Mouse (Mus musculus): ENCODE data around the gene Actr10. TPM values are rescaled to one million over a fixed set of nuclear protein-coding genes. Genes with fewer than 3 reads are reported as not detected.

The Actr10 gene
- polyA plus RNA-seq, 1 experiment from 2014 or later, result 261 TPM

- Histone ChIP-seq H3K9ac (ENCODE audit: low read length) (no peak overlapping the region), H3K27ac (ENCODE audit: low read depth, low read length) (no peak overlapping the region), H3K4me2 (ENCODE audit: low read depth, low read length, severe bottlenecking) (no peak overlapping the region), H3K9me3 (ENCODE audit: control insufficient read depth, low read length) (no peaks in the 10 kb centered on the region), H3K4me3 (ENCODE audit: low read depth, low read length) (no peak overlapping the region), H3K27me3 (ENCODE audit: control insufficient read depth, insufficient read depth, low read length) (no peaks in the 10 kb centered on the region), H3K4me1 (replicated peaks; ENCODE audit: control insufficient read depth, insufficient read depth, low read length) (no peaks in the 10 kb centered on the region), H3K36me3 (ENCODE audit: control insufficient read depth, insufficient read depth, low read length) (peaks cover 3% of the 10 kb centered on the region; the same call in 1 of the 2 replicates)
- DNase-seq (ENCODE audit: low spot score) (no peak), ATAC-seq (replicated peaks; ENCODE audit: low FRiP score) (no peak)
- 82% methylated on average over 5 of the region's 5 CpGs for WGBS
These were observed 61.8 kb downstream of the Actr10 start for GRCm38 (mm10) chr12:70999423-70999903.

DNA sequence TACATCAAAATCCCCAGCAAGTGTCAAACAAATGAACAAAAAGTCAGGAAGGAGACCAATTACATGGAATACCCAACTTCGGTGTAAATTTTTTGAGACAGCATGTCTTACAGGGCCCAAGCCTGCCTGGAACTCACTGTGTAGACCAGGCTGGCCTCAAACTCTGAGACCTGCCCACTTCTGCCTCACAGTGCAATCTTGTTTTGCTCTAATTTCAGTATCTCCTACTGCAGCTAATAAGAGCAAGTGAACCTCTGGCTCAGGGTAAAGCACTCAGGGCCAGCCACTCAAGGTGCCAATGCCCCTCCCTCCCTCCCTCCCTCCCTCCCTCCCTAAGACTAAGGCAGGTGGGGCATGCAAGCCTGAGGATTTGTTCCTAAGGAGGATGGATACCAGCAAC is 62.7 kb downstream of the Actr10 start:
- Histone ChIP-seq H3K4me3 (ENCODE audit: low read depth, low read length) (no peak overlapping the region), H3K4me1 (replicated peaks; ENCODE audit: control insufficient read depth, insufficient read depth, low read length) (no peaks in the 10 kb centered on the region), H3K9me3 (ENCODE audit: control insufficient read depth, low read length) (no peaks in the 10 kb centered on the region), H3K4me2 (ENCODE audit: low read depth, low read length, severe bottlenecking) (no peak overlapping the region), H3K9ac (ENCODE audit: low read length) (no peak overlapping the region), H3K27ac (ENCODE audit: low read depth, low read length) (no peak overlapping the region), H3K36me3 (ENCODE audit: control insufficient read depth, insufficient read depth, low read length) (peaks cover 6% of the 10 kb centered on the region; the same call in 1 of the 2 replicates), H3K27me3 (ENCODE audit: control insufficient read depth, insufficient read depth, low read length) (no peaks in the 10 kb centered on the region)
- DNase-seq (ENCODE audit: low spot score) (no peak), ATAC-seq (replicated peaks; ENCODE audit: low FRiP score) (no peak)
- 86% methylated on average over 1 of the region's 1 CpGs for WGBS

DNA sequence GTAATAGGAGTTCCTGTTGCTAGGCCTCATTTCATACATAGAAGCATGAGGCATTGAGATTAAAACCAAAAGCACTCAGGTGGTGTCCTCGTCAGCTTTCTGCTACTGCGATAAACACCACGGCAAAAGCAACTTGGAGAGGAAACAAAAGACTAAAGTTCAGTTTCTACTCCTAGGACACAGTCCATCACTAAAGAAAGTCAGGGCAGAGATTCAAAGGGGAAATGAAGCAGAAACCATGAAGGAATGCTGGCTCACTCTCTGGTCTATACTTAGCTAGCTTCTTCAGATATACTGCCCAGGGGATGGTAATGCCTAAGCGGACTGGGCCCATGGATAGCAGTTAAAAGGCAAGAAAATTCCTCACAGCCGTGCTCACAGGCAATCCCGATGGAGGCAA is 63.8 kb downstream of the Actr10 start:
- Histone ChIP-seq H3K27me3 (ENCODE audit: control insufficient read depth, insufficient read depth, low read length) (no peaks in the 10 kb centered on the region), H3K36me3 (ENCODE audit: control insufficient read depth, insufficient read depth, low read length) (peaks cover 10% of the 10 kb centered on the region; the same call in 1 of the 2 replicates), H3K4me1 (replicated peaks; ENCODE audit: control insufficient read depth, insufficient read depth, low read length) (no peaks in the 10 kb centered on the region), H3K27ac (ENCODE audit: low read depth, low read length) (no peak overlapping the region), H3K4me2 (ENCODE audit: low read depth, low read length, severe bottlenecking) (no peak overlapping the region), H3K9me3 (ENCODE audit: control insufficient read depth, low read length) (no peaks in the 10 kb centered on the region), H3K9ac (ENCODE audit: low read length) (no peak overlapping the region), H3K4me3 (ENCODE audit: low read depth, low read length) (no peak overlapping the region)
- WGBS, result 88% methylated on average over 6 of the region's 6 CpGs
- ATAC-seq (replicated peaks; ENCODE audit: low FRiP score), result no peak
- DNase-seq (ENCODE audit: low spot score), result no peak

- H3K27me3 ChIP-seq (ENCODE audit: control insufficient read depth, insufficient read depth, low read length), result no peaks in the 10 kb centered on the region
- ATAC-seq (replicated peaks; ENCODE audit: low FRiP score) (no peak), DNase-seq (ENCODE audit: low spot score) (no peak)
- 91% methylated on average over 5 of the region's 6 CpGs for WGBS
- H3K9me3 ChIP-seq (ENCODE audit: control insufficient read depth, low read length), result no peaks in the 10 kb centered on the region
- H3K4me3 ChIP-seq (ENCODE audit: low read depth, low read length), result no peak overlapping the region
- H3K4me1 ChIP-seq (replicated peaks; ENCODE audit: control insufficient read depth, insufficient read depth, low read length), result no peaks in the 10 kb centered on the region
- no peak overlapping the region for H3K27ac ChIP-seq (ENCODE audit: low read depth, low read length)
- H3K36me3 ChIP-seq (ENCODE audit: control insufficient read depth, insufficient read depth, low read length), result peaks cover 12% of the 10 kb centered on the region; the same call in 1 of the 2 replicates
- H3K9ac ChIP-seq (ENCODE audit: low read length), result no peak overlapping the region
- no peak overlapping the region for H3K4me2 ChIP-seq (ENCODE audit: low read depth, low read length, severe bottlenecking)
These were observed 66.2 kb downstream of the Actr10 start for GRCm38 (mm10) chr12:71003760-71004426.

- Histone ChIP-seq H3K9me3 (ENCODE audit: control insufficient read depth, low read length) (no peaks in the 10 kb centered on the region), H3K36me3 (ENCODE audit: control insufficient read depth, insufficient read depth, low read length) (peaks cover 12% of the 10 kb centered on the region; the same call in 1 of the 2 replicates), H3K4me2 (ENCODE audit: low read depth, low read length, severe bottlenecking) (no peak overlapping the region), H3K4me1 (replicated peaks; ENCODE audit: control insufficient read depth, insufficient read depth, low read length) (no peaks in the 10 kb centered on the region), H3K9ac (ENCODE audit: low read length) (no peak overlapping the region), H3K27me3 (ENCODE audit: control insufficient read depth, insufficient read depth, low read length) (no peaks in the 10 kb centered on the region), H3K27ac (ENCODE audit: low read depth, low read length) (no peak overlapping the region), H3K4me3 (ENCODE audit: low read depth, low read length) (no peak overlapping the region)
- 95% methylated on average over 6 of the region's 6 CpGs for WGBS
- no peak for ATAC-seq (replicated peaks; ENCODE audit: low FRiP score)
- no peak for DNase-seq (ENCODE audit: low spot score)
These were observed 68.5 kb downstream of the Actr10 start for GRCm38 (mm10) chr12:71006141-71006540.

GRCm38 (mm10) chr12:71006901-71007300 is 69.2 kb downstream of the Actr10 start:
- Histone ChIP-seq H3K4me3 (ENCODE audit: low read depth, low read length) (no peak overlapping the region), H3K4me1 (replicated peaks; ENCODE audit: control insufficient read depth, insufficient read depth, low read length) (no peaks in the 10 kb centered on the region), H3K27ac (ENCODE audit: low read depth, low read length) (no peak overlapping the region), H3K4me2 (ENCODE audit: low read depth, low read length, severe bottlenecking) (no peak overlapping the region), H3K9ac (ENCODE audit: low read length) (no peak overlapping the region), H3K9me3 (ENCODE audit: control insufficient read depth, low read length) (no peaks in the 10 kb centered on the region), H3K36me3 (ENCODE audit: control insufficient read depth, insufficient read depth, low read length) (peaks cover 12% of the 10 kb centered on the region; the same call in 1 of the 2 replicates), H3K27me3 (ENCODE audit: control insufficient read depth, insufficient read depth, low read length) (no peaks in the 10 kb centered on the region)
- WGBS, result 95% methylated on average over 7 of the region's 7 CpGs
- ATAC-seq (replicated peaks; ENCODE audit: low FRiP score) (no peak), DNase-seq (ENCODE audit: low spot score) (no peak)

GRCm38 (mm10) chr12:71009769-71010168 is 72.1 kb downstream of the Actr10 start:
- H3K4me2 ChIP-seq (ENCODE audit: low read depth, low read length, severe bottlenecking), result no peak overlapping the region
- H3K9me3 ChIP-seq (ENCODE audit: control insufficient read depth, low read length), result no peaks in the 10 kb centered on the region
- H3K9ac ChIP-seq (ENCODE audit: low read length), result no peak overlapping the region
- H3K4me3 ChIP-seq (ENCODE audit: low read depth, low read length), result no peak overlapping the region
- H3K4me1 ChIP-seq (replicated peaks; ENCODE audit: control insufficient read depth, insufficient read depth, low read length), result peaks cover 5% of the 10 kb centered on the region; the same call in 1 of the 2 replicates
- H3K36me3 ChIP-seq (ENCODE audit: control insufficient read depth, insufficient read depth, low read length), result peaks cover 12% of the 10 kb centered on the region; the same call in 1 of the 2 replicates
- H3K27ac ChIP-seq (ENCODE audit: low read depth, low read length), result no peak overlapping the region
- DNase-seq (ENCODE audit: low spot score) (no peak), ATAC-seq (replicated peaks; ENCODE audit: low FRiP score) (no peak)
- no peaks in the 10 kb centered on the region for H3K27me3 ChIP-seq (ENCODE audit: control insufficient read depth, insufficient read depth, low read length)
- 73% methylated on average over 4 of the region's 4 CpGs for WGBS

All from forebrain, embryonic 11.5 days (tissue).